Mouse (Mus musculus): ENCODE data around the gene D630045J12Rik. TPM values are rescaled to one million over a fixed set of nuclear protein-coding genes. Genes with fewer than 3 reads are reported as not detected.

The D630045J12Rik gene
- polyA plus RNA-seq, 2 experiments, result 7.3 to 14.2 TPM

GRCm38 (mm10) chr6:38215448-38216110 lies 38.2 kb downstream of the D630045J12Rik start:
- WGBS, result 74% methylated on average over 14 of the region's 14 CpGs
- no peak for ATAC-seq (ENCODE audit: low FRiP score, low read depth)

GRCm38 (mm10) chr6:38207621-38208020 lies 46.2 kb downstream of the D630045J12Rik start:
- Histone ChIP-seq H3K27ac (replicated peaks; ENCODE audit: low read depth, low read length) (0 out of 2 replicates have a peak overlapping the region, but pooled peaks have one; percentile 33), H3K4me1 (ENCODE audit: control insufficient read depth, insufficient read depth, low read length) (peaks cover 23% of the 10 kb centered on the region), H3K4me3 (replicated peaks; ENCODE audit: low read length) (no peak overlapping the region), H3K36me3 (ENCODE audit: control insufficient read depth, insufficient read depth, low read length) (0 out of 2 replicates have a peak, but pooled peaks cover 2% of the 10 kb centered on the region), H3K9ac (ENCODE audit: low read depth, low read length, severe bottlenecking) (no peak overlapping the region), H3K4me2 (replicated peaks; ENCODE audit: low read depth, low read length, severe bottlenecking) (no peak overlapping the region), H3K9me3 (ENCODE audit: control insufficient read depth, low read length) (peaks cover 3% of the 10 kb centered on the region; the same call in 1 of the 2 replicates), H3K27me3 (ENCODE audit: control insufficient read depth, insufficient read depth, low read length) (no peaks in the 10 kb centered on the region)
- DNase-seq (ENCODE audit: low spot score), result no peak
- ATAC-seq (ENCODE audit: low FRiP score, low read depth), result no peak
- no peak for TF ChIP-seq POLR2A (IDR thresholded peaks at IDR 0.05; ENCODE audit: borderline replicate concordance, extremely low read depth, insufficient read depth, insufficient read length)
- 79% methylated on average over 2 of the region's 2 CpGs for WGBS

More at GRCm38 (mm10) chr6:38215448-38216110, 38.2 kb downstream of the D630045J12Rik start:
- Histone ChIP-seq H3K4me1 (ENCODE audit: control insufficient read depth, insufficient read depth, low read length) (no peaks in the 10 kb centered on the region), H3K4me2 (replicated peaks; ENCODE audit: low read depth, low read length, severe bottlenecking) (no peak overlapping the region), H3K4me3 (replicated peaks; ENCODE audit: low read length) (no peak overlapping the region), H3K36me3 (ENCODE audit: control insufficient read depth, insufficient read depth, low read length) (no peaks in the 10 kb centered on the region), H3K9me3 (ENCODE audit: control insufficient read depth, low read length) (no peaks in the 10 kb centered on the region), H3K27ac (replicated peaks; ENCODE audit: low read depth, low read length) (no peak overlapping the region), H3K27me3 (ENCODE audit: control insufficient read depth, insufficient read depth, low read length) (no peaks in the 10 kb centered on the region), H3K9ac (ENCODE audit: low read depth, low read length, severe bottlenecking) (no peak overlapping the region)
- DNase-seq (ENCODE audit: low spot score), result no peak
- no peak for TF ChIP-seq POLR2A (IDR thresholded peaks at IDR 0.05; ENCODE audit: borderline replicate concordance, extremely low read depth, insufficient read depth, insufficient read length)

GRCm38 (mm10) chr6:38206941-38207531 lies 46.8 kb downstream of the D630045J12Rik start:
- DNase-seq (ENCODE audit: low spot score) (no peak), ATAC-seq (ENCODE audit: low FRiP score, low read depth) (no peak)
- Histone ChIP-seq H3K9me3 (ENCODE audit: control insufficient read depth, low read length) (peaks cover 3% of the 10 kb centered on the region; the same call in 1 of the 2 replicates), H3K4me2 (replicated peaks; ENCODE audit: low read depth, low read length, severe bottlenecking) (no peak overlapping the region), H3K9ac (ENCODE audit: low read depth, low read length, severe bottlenecking) (no peak overlapping the region), H3K36me3 (ENCODE audit: control insufficient read depth, insufficient read depth, low read length) (0 out of 2 replicates have a peak, but pooled peaks cover 2% of the 10 kb centered on the region), H3K4me3 (replicated peaks; ENCODE audit: low read length) (no peak overlapping the region), H3K4me1 (ENCODE audit: control insufficient read depth, insufficient read depth, low read length) (peaks cover 25% of the 10 kb centered on the region), H3K27me3 (ENCODE audit: control insufficient read depth, insufficient read depth, low read length) (no peaks in the 10 kb centered on the region), H3K27ac (replicated peaks; ENCODE audit: low read depth, low read length) (0 out of 2 replicates have a peak overlapping the region, but pooled peaks have one; percentile 33)
- WGBS, result 16% methylated on average over 8 of the region's 8 CpGs
- TF ChIP-seq POLR2A (IDR thresholded peaks at IDR 0.05; ENCODE audit: borderline replicate concordance, extremely low read depth, insufficient read depth, insufficient read length), result no peak

GRCm38 (mm10) chr6:38205375-38205774 lies 48.4 kb downstream of the D630045J12Rik start:
- Histone ChIP-seq H3K9me3 (ENCODE audit: control insufficient read depth, low read length) (peaks cover 3% of the 10 kb centered on the region; the same call in 1 of the 2 replicates), H3K27ac (replicated peaks; ENCODE audit: low read depth, low read length) (no peak overlapping the region), H3K4me2 (replicated peaks; ENCODE audit: low read depth, low read length, severe bottlenecking) (no peak overlapping the region), H3K27me3 (ENCODE audit: control insufficient read depth, insufficient read depth, low read length) (no peaks in the 10 kb centered on the region), H3K4me3 (replicated peaks; ENCODE audit: low read length) (no peak overlapping the region), H3K4me1 (ENCODE audit: control insufficient read depth, insufficient read depth, low read length) (peaks cover 26% of the 10 kb centered on the region), H3K9ac (ENCODE audit: low read depth, low read length, severe bottlenecking) (no peak overlapping the region), H3K36me3 (ENCODE audit: control insufficient read depth, insufficient read depth, low read length) (0 out of 2 replicates have a peak, but pooled peaks cover 2% of the 10 kb centered on the region)
- TF ChIP-seq POLR2A (IDR thresholded peaks at IDR 0.05; ENCODE audit: borderline replicate concordance, extremely low read depth, insufficient read depth, insufficient read length), result no peak
- WGBS, result 82% methylated on average over 6 of the region's 6 CpGs
- no peak for DNase-seq (ENCODE audit: low spot score)
- ATAC-seq (ENCODE audit: low FRiP score, low read depth), result no peak

- 37% methylated on average over 4 of the region's 4 CpGs for whole genome bisulfite sequencing
- 0 out of 2 replicates have a peak, but pooled peaks cover 2% of the 10 kb centered on the region for H3K36me3 ChIP-seq (ENCODE audit: control insufficient read depth, insufficient read depth, low read length)
- no peaks in the 10 kb centered on the region for H3K9me3 ChIP-seq (ENCODE audit: control insufficient read depth, low read length)
- TF ChIP-seq POLR2A (IDR thresholded peaks at IDR 0.05; ENCODE audit: borderline replicate concordance, extremely low read depth, insufficient read depth, insufficient read length), result no peak
- no peak overlapping the region for H3K4me3 ChIP-seq (replicated peaks; ENCODE audit: low read length)
- no peak overlapping the region for H3K4me2 ChIP-seq (replicated peaks; ENCODE audit: low read depth, low read length, severe bottlenecking)
- DNase-seq (ENCODE audit: low spot score) (no peak), ATAC-seq (ENCODE audit: low FRiP score, low read depth) (no peak)
- H3K27me3 ChIP-seq (ENCODE audit: control insufficient read depth, insufficient read depth, low read length), result no peaks in the 10 kb centered on the region
- no peak overlapping the region for H3K9ac ChIP-seq (ENCODE audit: low read depth, low read length, severe bottlenecking)
- no peak overlapping the region for H3K27ac ChIP-seq (replicated peaks; ENCODE audit: low read depth, low read length)
- peaks cover 32% of the 10 kb centered on the region for H3K4me1 ChIP-seq (ENCODE audit: control insufficient read depth, insufficient read depth, low read length)
Observed at GRCm38 (mm10) chr6:38203820-38204219, 50.0 kb downstream of the D630045J12Rik start.
